Mouse (Mus musculus) telencephalon, adult 2 months (tissue): ENCODE results near the gene Rhcg.
A peak's percentile ranks its signal among the peaks of the same experiment; 100 is the strongest.

Experiments
- DNase-seq: peaks from one replicate; pipeline ENCODE4 v3.0.0-alpha.2; 2011; ENCODE audit warnings: low read depth, low spot score

Gene Rhcg

GRCm38 (mm10) chr7:79552702-79553101 is 64.8 kb downstream of the Rhcg start:
- DNase-seq = no peak

GRCm38 (mm10) chr7:79548893-79549555 is 68.4 kb downstream of the Rhcg start:
- no peak for DNase-seq

GRCm38 (mm10) chr7:79547092-79547491 is 70.4 kb downstream of the Rhcg start:
- DNase-seq = peak; percentile 95

- no peak for DNase-seq
These were observed 72.4 kb downstream of the Rhcg start for GRCm38 (mm10) chr7:79545066-79545400.

GRCm38 (mm10) chr7:79544281-79545065 is 73.0 kb downstream of the Rhcg start:
- no peak for DNase-seq
